Mouse (Mus musculus): Measurements from ENCODE around the gene Hhipl1.

- TF ChIP-seq CTCF (IDR thresholded peaks at IDR 0.05; ENCODE audit: control insufficient read depth, insufficient read depth, insufficient read length): no peak
- no peak for TF ChIP-seq MAX (IDR thresholded peaks at IDR 0.05)
- TF ChIP-seq USF1 (IDR thresholded peaks at IDR 0.05; ENCODE audit: low read depth): no peak
- TF ChIP-seq MYOD1 (IDR thresholded peaks at IDR 0.05; ENCODE audit: control insufficient read depth, insufficient read length, low read depth): no peak
- TF ChIP-seq CEBPB (IDR thresholded peaks at IDR 0.05; ENCODE audit: low read depth): no peak
- TF ChIP-seq MYOG (IDR thresholded peaks at IDR 0.05; ENCODE audit: control insufficient read depth, extremely low read depth, insufficient read length): no peak
- no peak for TF ChIP-seq FOSL1 (IDR thresholded peaks at IDR 0.05; ENCODE audit: insufficient read depth, low read length, poor library complexity, severe bottlenecking)
Observed at GRCm38 (mm10) chr12:108305812-108306794, at the start of gene Hhipl1.
